Mouse (Mus musculus): ENCODE results near the gene Cldn14.
"Not testable (repeated sequence)": the region's sequence is repeated elsewhere in the genome, so short reads cannot be mapped to it uniquely, and the experiment has no call there.

Cldn14 gene

GRCm38 (mm10) chr16:94008737-94009136 is at the start of gene Cldn14:
Gene Cldn14, minus strand, starts transcription at chr16:94008837.
- DNase-seq (ENCODE audit: low spot score in 2 of 2): no peak

- no peak for DNase-seq (ENCODE audit: low spot score in 2 of 2)
Measured at GRCm38 (mm10) chr16:94055576-94055975, 46.9 kb upstream of the Cldn14 start.

GRCm38 (mm10) chr16:94055176-94055575 is 46.5 kb upstream of the Cldn14 start:
- DNase-seq (ENCODE audit: low spot score in 2 of 2): no peak

- DNase-seq (ENCODE audit: low spot score in 2 of 2): no peak
Measured at GRCm38 (mm10) chr16:94050368-94050767, 41.7 kb upstream of the Cldn14 start.

- DNase-seq (ENCODE audit: low spot score in 2 of 2): no peak
Measured at GRCm38 (mm10) chr16:94044996-94045395, 36.4 kb upstream of the Cldn14 start.

- DNase-seq (ENCODE audit: low spot score in 2 of 2): no peak
Measured at GRCm38 (mm10) chr16:94043797-94044196, 35.2 kb upstream of the Cldn14 start.

- DNase-seq (ENCODE audit: low spot score in 2 of 2): no peak
Measured at GRCm38 (mm10) chr16:94041065-94041712, 32.6 kb upstream of the Cldn14 start.

GRCm38 (mm10) chr16:94040485-94040884 is 31.8 kb upstream of the Cldn14 start:
- DNase-seq (ENCODE audit: low spot score in 2 of 2): no peak

- DNase-seq (ENCODE audit: low spot score in 2 of 2): no peak
Measured at GRCm38 (mm10) chr16:94038986-94039341, 30.3 kb upstream of the Cldn14 start.

- peak; percentile 37 to 71 for DNase-seq (ENCODE audit: low spot score in 2 of 2)
Measured at GRCm38 (mm10) chr16:94038272-94038985, 29.8 kb upstream of the Cldn14 start.

GRCm38 (mm10) chr16:94037280-94037679 is 28.6 kb upstream of the Cldn14 start:
- DNase-seq (ENCODE audit: low spot score in 2 of 2): no peak

- DNase-seq (ENCODE audit: low spot score in 2 of 2): no peak
Measured at GRCm38 (mm10) chr16:94034152-94034551, 25.5 kb upstream of the Cldn14 start.

GRCm38 (mm10) chr16:94032270-94032669 is 23.6 kb upstream of the Cldn14 start:
- no peak for DNase-seq (ENCODE audit: low spot score in 2 of 2)

GRCm38 (mm10) chr16:94023352-94024280 is 15.0 kb upstream of the Cldn14 start:
- DNase-seq (ENCODE audit: low spot score in 2 of 2): no peak

GRCm38 (mm10) chr16:94019725-94020124 is 11.1 kb upstream of the Cldn14 start:
- peak in 1 of 2 experiments; percentile 36 for DNase-seq (ENCODE audit: low spot score in 2 of 2)

- no peak for DNase-seq (ENCODE audit: low spot score in 2 of 2)
Measured at GRCm38 (mm10) chr16:94017953-94018352, 9.3 kb upstream of the Cldn14 start.

- no peak for DNase-seq (ENCODE audit: low spot score in 2 of 2)
Measured at GRCm38 (mm10) chr16:94014489-94015096, 6.0 kb upstream of the Cldn14 start.

- not testable (repeated sequence) for DNase-seq (ENCODE audit: low spot score in 2 of 2)
Measured at GRCm38 (mm10) chr16:94013328-94014086, 4.9 kb upstream of the Cldn14 start.

- peak in 1 of 2 experiments; percentile 31 for DNase-seq (ENCODE audit: low spot score in 2 of 2)
Measured at GRCm38 (mm10) chr16:94011224-94011623, 2.6 kb upstream of the Cldn14 start.

GRCm38 (mm10) chr16:94010633-94011032 is 2.0 kb upstream of the Cldn14 start:
- peak in 1 of 2 experiments; percentile 48 for DNase-seq (ENCODE audit: low spot score in 2 of 2)

- no peak for DNase-seq (ENCODE audit: low spot score in 2 of 2)
Measured at GRCm38 (mm10) chr16:94010156-94010555, 1.5 kb upstream of the Cldn14 start.
